Mouse (Mus musculus): ENCODE results near the gene Naxe. TPM values are rescaled to one million over a fixed set of nuclear protein-coding genes. Genes with fewer than 3 reads are reported as not detected.
A peak's percentile ranks its signal among the peaks of the same experiment; 100 is the strongest.

Gene Naxe
- 154 and 157 TPM in 2 replicates for polyA plus RNA-seq (2015; fragmentation: Nextera tagmentation; extraction: Ambion mirVana)

GRCm38 (mm10) chr3:88057902-88058696 lies at the start of gene Naxe:
Gene Naxe, minus strand, starts transcription at chr3:88058495.
- Histone ChIP-seq H3K27ac (peak within 1 kb of the TSS; percentile 78), H3K36me3 (peaks cover 33% of the 10 kb centered on the region), H3K4me1 (replicated peaks) (peaks cover 17% of the 10 kb centered on the region), H3K27me3 (no peaks in the 10 kb centered on the region), H3K4me2 (replicated peaks) (peak within 1 kb of the TSS; percentile 91), H3K9ac (replicated peaks) (peak within 1 kb of the TSS; percentile 91), H3K9me3 (no peaks in the 10 kb centered on the region), H3K4me3 (replicated peaks) (peak within 1 kb of the TSS; percentile 85)
- ATAC-seq = peak; percentile 98
- 1% methylated on average over 59 of the region's 60 CpGs for WGBS

- H3K36me3 ChIP-seq = peaks cover 54% of the 10 kb centered on the region
- H3K4me2 ChIP-seq (replicated peaks) = no peak overlapping the region
- no peaks in the 10 kb centered on the region for H3K4me1 ChIP-seq (replicated peaks)
- no peak for ATAC-seq
- 79% methylated on average over 4 of the region's 4 CpGs for WGBS
- no peak overlapping the region for H3K9ac ChIP-seq (replicated peaks)
- H3K4me3 ChIP-seq (replicated peaks) = no peak overlapping the region
- no peak overlapping the region for H3K27ac ChIP-seq
- no peaks in the 10 kb centered on the region for H3K27me3 ChIP-seq
- no peaks in the 10 kb centered on the region for H3K9me3 ChIP-seq
Observed at GRCm38 (mm10) chr3:88106126-88106525, 47.8 kb upstream of the Naxe start.

GRCm38 (mm10) chr3:88102611-88103010 lies 44.3 kb upstream of the Naxe start:
- H3K9ac ChIP-seq (replicated peaks) = no peak overlapping the region
- WGBS = 86% methylated on average over 6 of the region's 6 CpGs

DNA sequence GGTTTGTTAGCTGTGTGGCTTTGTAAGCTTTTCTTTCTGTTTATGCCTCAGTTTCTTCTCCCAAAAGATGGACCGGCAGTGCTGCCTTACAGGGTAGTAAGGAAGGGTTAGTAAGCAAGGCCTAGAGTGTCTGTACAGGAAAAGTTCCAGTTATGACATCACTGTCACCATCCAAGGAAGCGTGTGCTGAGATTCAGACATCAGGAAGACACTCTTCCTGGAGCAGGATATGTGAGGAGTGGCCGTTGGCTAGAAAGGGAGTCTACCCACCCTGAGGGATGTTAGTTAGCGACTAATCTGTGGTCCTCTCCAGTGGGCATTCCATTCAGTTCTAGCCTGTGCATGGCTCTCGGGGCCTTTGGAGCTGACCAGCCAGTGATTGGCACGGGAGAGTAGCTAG lies 43.9 kb upstream of the Naxe start:
- Histone ChIP-seq H3K4me2 (replicated peaks) (no peak overlapping the region), H3K27ac (no peak overlapping the region), H3K9me3 (no peaks in the 10 kb centered on the region), H3K4me1 (replicated peaks) (no peaks in the 10 kb centered on the region), H3K4me3 (replicated peaks) (no peak overlapping the region), H3K9ac (replicated peaks) (no peak overlapping the region), H3K36me3 (peaks cover 55% of the 10 kb centered on the region), H3K27me3 (no peaks in the 10 kb centered on the region)
- no peak for ATAC-seq
- WGBS = 92% methylated on average over 6 of the region's 6 CpGs

More at GRCm38 (mm10) chr3:88102611-88103010, 44.3 kb upstream of the Naxe start:
- Histone ChIP-seq H3K4me1 (replicated peaks) (no peaks in the 10 kb centered on the region), H3K4me2 (replicated peaks) (no peak overlapping the region), H3K27me3 (no peaks in the 10 kb centered on the region), H3K4me3 (replicated peaks) (no peak overlapping the region), H3K27ac (no peak overlapping the region), H3K36me3 (peaks cover 53% of the 10 kb centered on the region), H3K9me3 (no peaks in the 10 kb centered on the region)
- no peak for ATAC-seq

DNA sequence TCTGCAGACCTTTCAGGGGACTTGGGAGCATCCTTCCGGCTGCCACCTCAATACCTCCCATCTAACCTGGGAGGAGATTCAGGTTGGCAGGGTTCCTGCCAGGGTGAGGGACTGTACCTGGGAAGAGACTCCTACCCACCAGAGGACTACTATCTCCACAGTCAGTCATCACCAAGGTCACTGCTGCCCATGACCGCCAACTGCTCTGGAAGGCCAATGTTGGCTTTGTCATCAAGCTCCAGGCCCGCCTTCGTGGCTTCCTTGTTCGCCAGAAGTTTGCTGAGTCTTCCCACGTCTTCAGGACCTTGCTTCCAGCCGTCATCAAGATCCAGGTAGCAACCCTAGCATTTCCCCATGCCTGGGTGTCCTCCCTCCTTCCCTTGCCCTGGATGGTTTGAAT lies 43.4 kb upstream of the Naxe start:
- Histone ChIP-seq H3K27me3 (no peaks in the 10 kb centered on the region), H3K4me1 (replicated peaks) (no peaks in the 10 kb centered on the region), H3K4me3 (replicated peaks) (no peak overlapping the region), H3K4me2 (replicated peaks) (no peak overlapping the region), H3K27ac (no peak overlapping the region), H3K9ac (replicated peaks) (no peak overlapping the region), H3K36me3 (peaks cover 58% of the 10 kb centered on the region), H3K9me3 (no peaks in the 10 kb centered on the region)
- WGBS = 92% methylated on average over 7 of the region's 7 CpGs
- no peak for ATAC-seq

GRCm38 (mm10) chr3:88100251-88100650 lies 42.0 kb upstream of the Naxe start:
- Histone ChIP-seq H3K4me3 (replicated peaks) (no peak overlapping the region), H3K27me3 (no peaks in the 10 kb centered on the region)

GRCm38 (mm10) chr3:88097666-88098065 lies 39.4 kb upstream of the Naxe start:
- Histone ChIP-seq H3K27me3 (no peaks in the 10 kb centered on the region), H3K36me3 (peaks cover 48% of the 10 kb centered on the region), H3K4me2 (replicated peaks) (no peak overlapping the region), H3K9ac (replicated peaks) (no peak overlapping the region), H3K4me3 (replicated peaks) (no peak overlapping the region), H3K27ac (no peak overlapping the region), H3K4me1 (replicated peaks) (no peaks in the 10 kb centered on the region), H3K9me3 (no peaks in the 10 kb centered on the region)
- 93% methylated on average over 6 of the region's 6 CpGs for WGBS
- ATAC-seq = no peak

More at GRCm38 (mm10) chr3:88100251-88100650, 42.0 kb upstream of the Naxe start:
- ATAC-seq = no peak
- Histone ChIP-seq H3K9me3 (no peaks in the 10 kb centered on the region), H3K9ac (replicated peaks) (no peak overlapping the region), H3K4me2 (replicated peaks) (no peak overlapping the region), H3K27ac (no peak overlapping the region), H3K36me3 (peaks cover 57% of the 10 kb centered on the region), H3K4me1 (replicated peaks) (no peaks in the 10 kb centered on the region)
- WGBS = 91% methylated on average over 3 of the region's 3 CpGs

DNA sequence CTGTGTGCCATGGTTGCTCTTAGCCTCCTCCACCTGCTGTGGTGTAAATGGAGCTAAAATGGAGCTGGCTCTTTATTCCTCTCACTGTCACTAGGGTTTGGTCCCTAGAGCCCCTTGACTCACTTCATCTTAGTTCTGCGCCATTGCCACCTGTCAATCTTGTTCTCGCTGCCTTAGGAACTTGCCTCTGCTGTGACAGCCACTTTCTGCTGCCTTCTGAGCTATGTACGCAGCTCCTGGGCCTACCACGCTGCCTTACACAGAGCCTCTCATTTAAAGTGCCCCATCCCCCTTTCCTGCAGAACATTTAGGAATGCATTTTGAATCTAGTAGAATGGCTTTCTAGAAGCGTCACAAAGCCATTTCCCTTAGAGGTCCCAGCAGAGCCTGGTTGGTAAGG lies 35.8 kb upstream of the Naxe start:
- H3K27ac ChIP-seq = no peak overlapping the region
- no peak for ATAC-seq
- WGBS = 84% methylated on average over 5 of the region's 5 CpGs

GRCm38 (mm10) chr3:88090616-88091015 lies 32.3 kb upstream of the Naxe start:
- no peak overlapping the region for H3K27ac ChIP-seq
- no peak overlapping the region for H3K4me3 ChIP-seq (replicated peaks)
- ATAC-seq = no peak
- no peak overlapping the region for H3K4me2 ChIP-seq (replicated peaks)
- peaks cover 33% of the 10 kb centered on the region for H3K36me3 ChIP-seq
- 95% methylated on average over 6 of the region's 6 CpGs for WGBS
- H3K9ac ChIP-seq (replicated peaks) = no peak overlapping the region; the same call in 1 of the 2 replicates
- no peaks in the 10 kb centered on the region for H3K27me3 ChIP-seq
- no peaks in the 10 kb centered on the region for H3K4me1 ChIP-seq (replicated peaks)
- no peaks in the 10 kb centered on the region for H3K9me3 ChIP-seq

More for the DNA sequence above, 35.8 kb upstream of the Naxe start:
- Histone ChIP-seq H3K27me3 (no peaks in the 10 kb centered on the region), H3K9me3 (no peaks in the 10 kb centered on the region), H3K4me1 (replicated peaks) (no peaks in the 10 kb centered on the region), H3K4me3 (replicated peaks) (no peak overlapping the region), H3K36me3 (peaks cover 47% of the 10 kb centered on the region), H3K9ac (replicated peaks) (no peak overlapping the region), H3K4me2 (replicated peaks) (no peak overlapping the region)

GRCm38 (mm10) chr3:88090106-88090505 lies 31.8 kb upstream of the Naxe start:
- Histone ChIP-seq H3K4me3 (replicated peaks) (no peak overlapping the region), H3K36me3 (peaks cover 33% of the 10 kb centered on the region), H3K9me3 (no peaks in the 10 kb centered on the region), H3K4me2 (replicated peaks) (no peak overlapping the region), H3K9ac (replicated peaks) (no peak overlapping the region), H3K27ac (no peak overlapping the region), H3K27me3 (no peaks in the 10 kb centered on the region), H3K4me1 (replicated peaks) (no peaks in the 10 kb centered on the region)
- no peak for ATAC-seq
- WGBS = 92% methylated on average over 7 of the region's 7 CpGs

DNA sequence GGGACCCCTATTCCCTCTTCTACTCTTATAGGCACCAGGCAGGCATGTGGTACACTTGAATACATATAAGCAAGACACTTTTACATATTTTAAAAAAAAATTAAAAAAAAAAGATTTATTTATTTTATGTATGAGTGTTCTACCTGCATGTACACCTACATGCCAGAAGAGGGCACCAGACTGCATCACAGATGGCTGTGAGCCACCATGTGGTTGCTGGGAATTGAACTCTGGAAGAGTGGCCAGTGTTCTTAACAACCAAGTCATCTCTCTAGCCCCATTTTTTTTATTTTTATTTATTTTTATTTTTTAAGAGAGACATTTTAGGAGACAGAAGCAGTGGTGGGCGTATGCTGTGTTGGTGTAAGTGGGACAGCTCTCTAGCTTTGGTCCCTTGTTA lies 29.4 kb upstream of the Naxe start:
- Histone ChIP-seq H3K27ac (no peak overlapping the region), H3K9ac (replicated peaks) (no peak overlapping the region), H3K4me1 (replicated peaks) (peaks cover 6% of the 10 kb centered on the region), H3K4me2 (replicated peaks) (no peak overlapping the region), H3K36me3 (peaks cover 27% of the 10 kb centered on the region), H3K27me3 (no peaks in the 10 kb centered on the region), H3K9me3 (no peaks in the 10 kb centered on the region), H3K4me3 (replicated peaks) (no peak overlapping the region)
- ATAC-seq = no peak
- 74% methylated on average over 1 of the region's 1 CpGs for WGBS

DNA sequence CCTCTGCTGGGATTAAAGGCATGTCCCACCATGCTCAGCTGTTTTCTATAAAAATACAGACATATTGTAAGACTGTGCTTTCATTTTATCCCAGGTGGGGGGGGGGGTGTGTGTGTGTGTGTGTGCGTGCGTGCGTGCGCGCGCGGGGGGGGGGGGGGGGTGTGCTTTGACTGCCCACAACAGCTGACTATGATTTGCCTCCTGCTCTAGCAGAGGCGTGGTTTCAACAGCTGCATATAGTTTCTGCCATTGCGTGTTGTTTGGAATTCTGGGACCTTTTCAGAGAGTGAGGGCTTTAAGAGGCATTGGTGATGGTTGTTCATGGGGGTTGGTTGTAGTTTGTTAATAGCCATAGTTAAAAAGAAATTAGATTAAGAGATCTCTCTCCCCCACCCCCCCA lies 27.2 kb upstream of the Naxe start:
- ATAC-seq = no peak
- Histone ChIP-seq H3K4me2 (replicated peaks) (no peak overlapping the region), H3K4me1 (replicated peaks) (peaks cover 14% of the 10 kb centered on the region), H3K27me3 (no peaks in the 10 kb centered on the region), H3K9ac (replicated peaks) (no peak overlapping the region), H3K9me3 (no peaks in the 10 kb centered on the region), H3K36me3 (peaks cover 7% of the 10 kb centered on the region; the same call in 1 of the 2 replicates), H3K27ac (no peak overlapping the region), H3K4me3 (replicated peaks) (no peak overlapping the region)
- 79% methylated on average over 2 of the region's 9 CpGs for WGBS

All from midbrain, embryonic 13.5 days (tissue).